Mouse (Mus musculus): ENCODE measurements at regions not wholly inside any gene's neighbourhood (a gene's known extent, or its start where the extent isn't known, plus 50 kb on each side); places are given as distances from the start of the nearest gene placed in this dataset.

DNA sequence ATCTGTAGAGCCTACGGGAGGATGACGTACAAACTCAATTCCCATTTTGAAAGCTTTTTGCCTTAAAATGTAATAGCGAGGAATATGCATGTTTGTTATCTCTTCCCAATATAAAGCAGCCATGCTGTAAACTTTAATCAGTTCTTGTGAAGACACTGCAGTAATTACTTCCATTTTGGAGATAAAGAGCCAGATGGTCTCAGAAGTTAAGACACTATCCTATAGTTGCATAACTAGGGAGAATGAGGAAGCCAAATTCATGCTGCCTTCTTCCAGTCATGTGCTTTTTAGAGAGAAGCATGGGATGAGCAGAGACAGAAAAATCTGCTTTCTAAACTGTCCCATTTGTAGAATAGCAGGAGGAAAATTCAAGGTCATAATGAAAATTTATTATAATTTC lies 504.0 kb downstream of the Nuf2 start:
- no peak for ATAC-seq
- H3K4me3 ChIP-seq (replicated peaks; ENCODE audit: low read length), result no peak overlapping the region

DNA sequence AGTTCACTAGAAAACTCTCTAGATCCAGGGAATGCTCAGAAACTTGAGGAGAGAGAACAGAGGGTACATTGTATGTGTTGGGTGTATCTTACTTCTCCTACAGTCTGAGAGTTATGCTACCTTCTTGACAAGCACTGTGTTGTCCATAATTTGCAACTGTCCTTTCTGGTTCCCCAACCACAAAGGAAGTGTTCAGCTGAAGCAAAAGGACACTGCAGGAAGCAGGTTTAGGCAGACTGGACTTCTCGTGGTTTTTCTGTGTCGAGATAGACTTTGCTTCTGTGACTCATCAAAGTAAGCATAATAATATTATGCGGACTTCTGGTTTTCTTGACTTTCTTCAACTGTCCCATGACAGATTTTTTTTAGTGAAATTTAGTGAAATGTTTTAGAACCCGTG lies 506.7 kb downstream of the Nuf2 start:
- Histone ChIP-seq H3K9me3 (ENCODE audit: control insufficient read depth, low read length) (no peaks in the 10 kb centered on the region), H3K4me1 (replicated peaks; ENCODE audit: control insufficient read depth, insufficient read depth, low read length) (no peaks in the 10 kb centered on the region), H3K27me3 (replicated peaks; ENCODE audit: control insufficient read depth, insufficient read depth, low read length) (no peaks in the 10 kb centered on the region), H3K27ac (ENCODE audit: low read length) (no peak overlapping the region), H3K36me3 (ENCODE audit: control insufficient read depth, insufficient read depth) (no peaks in the 10 kb centered on the region), H3K4me2 (ENCODE audit: low read length) (no peak overlapping the region), H3K4me3 (replicated peaks; ENCODE audit: low read length) (no peak overlapping the region), H3K9ac (replicated peaks; ENCODE audit: low read depth, low read length) (no peak overlapping the region)
- 89% methylated on average over 4 of the region's 4 CpGs for WGBS
- ATAC-seq, result no peak

More for the DNA sequence above, 504.0 kb downstream of the Nuf2 start:
- Histone ChIP-seq H3K36me3 (ENCODE audit: control insufficient read depth, insufficient read depth) (no peaks in the 10 kb centered on the region), H3K4me2 (ENCODE audit: low read length) (no peak overlapping the region), H3K27me3 (replicated peaks; ENCODE audit: control insufficient read depth, insufficient read depth, low read length) (no peaks in the 10 kb centered on the region), H3K9me3 (ENCODE audit: control insufficient read depth, low read length) (no peaks in the 10 kb centered on the region), H3K27ac (ENCODE audit: low read length) (no peak overlapping the region), H3K9ac (replicated peaks; ENCODE audit: low read depth, low read length) (no peak overlapping the region), H3K4me1 (replicated peaks; ENCODE audit: control insufficient read depth, insufficient read depth, low read length) (no peaks in the 10 kb centered on the region)
- WGBS, result 91% methylated on average over 3 of the region's 3 CpGs

DNA sequence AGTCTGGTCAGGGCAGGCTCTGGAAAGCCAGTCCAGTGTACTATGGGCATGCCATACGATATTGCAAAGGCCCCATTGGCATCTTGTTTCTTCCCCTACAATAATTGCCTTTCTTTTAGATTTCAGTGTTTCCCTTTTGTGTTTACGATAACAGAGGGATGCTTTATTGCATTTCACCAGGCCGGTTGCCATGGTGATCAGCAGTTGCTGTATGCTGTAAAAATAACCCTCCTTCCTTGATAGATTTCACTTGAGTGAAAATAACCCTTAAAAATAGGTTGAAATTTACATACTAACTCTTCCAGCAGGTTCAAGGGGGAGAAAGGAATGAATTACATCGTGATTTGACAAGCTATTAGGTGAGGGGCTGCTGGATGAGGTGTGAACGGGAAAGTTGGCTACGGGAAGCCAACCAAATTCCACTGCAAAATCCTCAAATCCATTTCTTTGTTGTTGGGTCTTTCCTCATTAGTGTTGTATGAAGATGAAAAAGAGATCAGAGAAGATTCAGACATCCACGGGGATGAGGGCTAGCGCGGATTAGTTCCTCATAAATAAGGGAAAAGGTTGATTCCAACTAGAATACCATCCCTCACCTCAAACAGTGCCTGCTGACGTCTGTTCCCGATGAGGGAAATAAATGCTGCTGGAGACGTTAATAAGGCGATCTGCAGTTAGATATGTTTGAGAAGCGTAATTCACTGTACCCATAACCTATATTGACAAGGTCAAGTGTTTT lies 539.6 kb downstream of the Nuf2 start:
- H3K36me3 ChIP-seq (ENCODE audit: control insufficient read depth, insufficient read depth), result no peaks in the 10 kb centered on the region
- peak overlapping the region; percentile 84 for H3K27ac ChIP-seq (ENCODE audit: low read length)
- no peak overlapping the region for H3K9ac ChIP-seq (replicated peaks; ENCODE audit: low read depth, low read length)
- H3K27me3 ChIP-seq (replicated peaks; ENCODE audit: control insufficient read depth, insufficient read depth, low read length), result no peaks in the 10 kb centered on the region
- no peak overlapping the region for H3K4me2 ChIP-seq (ENCODE audit: low read length)
- WGBS, result 38% methylated on average over 14 of the region's 14 CpGs
- ATAC-seq, result peak; percentile 86
- no peak overlapping the region for H3K4me3 ChIP-seq (replicated peaks; ENCODE audit: low read length)
- H3K4me1 ChIP-seq (replicated peaks; ENCODE audit: control insufficient read depth, insufficient read depth, low read length), result peaks cover 10% of the 10 kb centered on the region
- no peaks in the 10 kb centered on the region for H3K9me3 ChIP-seq (ENCODE audit: control insufficient read depth, low read length)

DNA sequence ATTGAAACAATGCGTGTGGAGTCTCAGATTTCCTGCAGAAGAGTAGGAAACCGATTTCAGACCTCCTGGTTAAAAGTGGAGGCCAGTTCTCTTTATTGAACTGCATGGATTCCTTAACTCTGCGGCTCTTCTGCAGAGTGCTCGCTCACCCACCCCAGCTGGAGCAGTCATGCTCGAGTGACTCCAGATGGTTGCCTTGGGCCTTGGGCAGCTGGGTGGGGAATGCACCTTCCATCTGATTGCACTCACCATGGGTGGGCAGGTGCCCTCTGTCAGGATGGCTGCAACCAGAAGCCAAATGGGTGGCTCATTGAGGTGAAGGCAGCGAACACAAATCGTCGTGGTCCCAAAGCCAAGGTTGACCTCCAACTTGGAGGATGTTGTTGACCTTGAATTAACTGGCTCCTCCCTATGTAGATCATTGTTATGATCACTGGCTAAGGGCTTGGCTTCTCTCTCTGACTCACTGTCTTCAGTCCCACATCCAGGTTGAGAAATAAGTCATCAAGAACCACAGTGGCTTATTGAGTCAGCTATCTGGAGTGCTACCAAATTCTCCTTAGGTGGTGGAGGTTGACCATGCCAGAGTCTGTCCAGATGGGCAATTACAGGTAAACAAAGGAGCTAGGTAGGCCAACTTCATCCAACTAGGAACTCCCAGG lies 543.1 kb upstream of the Pbx1 start:
- H3K4me1 ChIP-seq (replicated peaks; ENCODE audit: control insufficient read depth, insufficient read depth, low read length), result no peaks in the 10 kb centered on the region
- no peak overlapping the region for H3K9ac ChIP-seq (replicated peaks; ENCODE audit: low read depth, low read length)
- H3K4me3 ChIP-seq (replicated peaks; ENCODE audit: low read length), result no peak overlapping the region
- no peaks in the 10 kb centered on the region for H3K9me3 ChIP-seq (ENCODE audit: control insufficient read depth, low read length)
- ATAC-seq, result no peak
- H3K4me2 ChIP-seq (ENCODE audit: low read length), result no peak overlapping the region
- no peaks in the 10 kb centered on the region for H3K36me3 ChIP-seq (ENCODE audit: control insufficient read depth, insufficient read depth)
- no peak overlapping the region for H3K27ac ChIP-seq (ENCODE audit: low read length)
- H3K27me3 ChIP-seq (replicated peaks; ENCODE audit: control insufficient read depth, insufficient read depth, low read length), result no peaks in the 10 kb centered on the region
- 90% methylated on average over 8 of the region's 8 CpGs for WGBS

DNA sequence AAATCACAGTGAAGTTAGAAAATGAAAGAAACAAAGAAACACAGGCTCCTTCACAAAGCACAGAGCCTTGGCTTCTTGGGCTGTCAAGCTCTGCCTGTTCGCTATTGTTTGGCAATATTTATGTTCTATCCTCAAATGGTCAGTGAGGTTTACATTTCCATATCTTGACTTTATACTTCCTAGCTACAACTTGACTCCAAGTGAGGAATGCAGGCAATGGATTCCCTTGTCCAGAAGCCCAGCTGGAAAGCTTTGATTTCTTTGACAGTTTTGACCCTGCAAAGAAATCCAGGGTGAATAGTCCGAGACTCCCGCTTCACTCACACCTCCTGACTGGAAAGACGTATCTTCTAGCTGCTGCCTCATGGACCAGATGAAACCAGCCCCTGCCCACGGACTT lies 537.3 kb upstream of the Pbx1 start:
- H3K27ac ChIP-seq (ENCODE audit: low read length), result no peak overlapping the region
- 59% methylated on average over 5 of the region's 5 CpGs for whole genome bisulfite sequencing
- no peaks in the 10 kb centered on the region for H3K9me3 ChIP-seq (ENCODE audit: control insufficient read depth, low read length)
- H3K4me1 ChIP-seq (replicated peaks; ENCODE audit: control insufficient read depth, insufficient read depth, low read length), result 0 out of 2 replicates have a peak, but pooled peaks cover 2% of the 10 kb centered on the region
- no peaks in the 10 kb centered on the region for H3K36me3 ChIP-seq (ENCODE audit: control insufficient read depth, insufficient read depth)
- H3K9ac ChIP-seq (replicated peaks; ENCODE audit: low read depth, low read length), result no peak overlapping the region
- no peak overlapping the region for H3K4me2 ChIP-seq (ENCODE audit: low read length)
- no peak overlapping the region for H3K4me3 ChIP-seq (replicated peaks; ENCODE audit: low read length)
- H3K27me3 ChIP-seq (replicated peaks; ENCODE audit: control insufficient read depth, insufficient read depth, low read length), result no peaks in the 10 kb centered on the region
- no peak for ATAC-seq

DNA sequence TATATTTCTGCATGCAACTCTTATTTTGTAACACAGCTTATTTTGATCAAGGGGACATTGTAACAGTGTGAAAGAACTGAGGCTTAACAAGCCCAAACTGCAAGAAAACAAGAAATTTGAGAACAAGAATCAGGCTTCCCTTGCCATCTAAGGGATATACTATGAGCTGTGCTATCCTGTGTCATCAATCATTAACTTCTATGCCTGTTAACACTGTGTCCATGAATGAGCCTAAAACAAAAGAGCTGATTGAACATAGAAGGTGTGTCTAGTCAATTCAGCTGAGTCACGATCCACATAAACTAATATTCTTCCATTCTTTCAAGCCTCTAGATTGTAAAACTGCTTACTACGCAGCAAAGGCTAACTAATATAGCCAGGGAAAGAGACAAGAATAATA lies 535.3 kb upstream of the Pbx1 start:
- WGBS, result 82% methylated on average over 2 of the region's 2 CpGs
- Histone ChIP-seq H3K4me2 (ENCODE audit: low read length) (no peak overlapping the region), H3K36me3 (ENCODE audit: control insufficient read depth, insufficient read depth) (no peaks in the 10 kb centered on the region), H3K27me3 (replicated peaks; ENCODE audit: control insufficient read depth, insufficient read depth, low read length) (no peaks in the 10 kb centered on the region), H3K9me3 (ENCODE audit: control insufficient read depth, low read length) (no peaks in the 10 kb centered on the region), H3K4me1 (replicated peaks; ENCODE audit: control insufficient read depth, insufficient read depth, low read length) (0 out of 2 replicates have a peak, but pooled peaks cover 2% of the 10 kb centered on the region), H3K27ac (ENCODE audit: low read length) (no peak overlapping the region), H3K9ac (replicated peaks; ENCODE audit: low read depth, low read length) (no peak overlapping the region), H3K4me3 (replicated peaks; ENCODE audit: low read length) (no peak overlapping the region)
- ATAC-seq, result no peak

DNA sequence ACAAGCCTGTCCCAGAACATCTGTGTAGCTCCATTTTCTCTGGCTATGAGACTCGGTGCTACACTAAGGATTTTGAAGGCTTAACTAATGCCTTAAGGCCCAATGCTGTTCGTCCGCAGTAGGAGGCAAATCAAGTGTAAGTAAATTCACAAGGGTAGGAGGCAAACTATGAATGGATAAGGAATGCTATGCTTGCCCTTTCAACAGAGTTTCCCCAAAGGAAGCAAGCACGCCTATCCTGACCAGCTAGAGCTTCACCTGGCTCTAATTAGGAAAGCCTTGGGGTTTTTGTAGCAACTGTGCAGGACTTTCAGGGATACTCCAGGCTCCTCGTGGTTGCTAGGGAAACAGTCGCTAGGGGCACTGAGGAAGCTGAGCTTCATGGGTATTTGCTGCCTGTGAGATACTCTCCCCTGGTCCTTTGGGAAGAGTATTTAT lies 532.4 kb upstream of the Pbx1 start:
- no peaks in the 10 kb centered on the region for H3K27me3 ChIP-seq (replicated peaks; ENCODE audit: control insufficient read depth, insufficient read depth, low read length)
- H3K4me2 ChIP-seq (ENCODE audit: low read length), result no peak overlapping the region
- H3K36me3 ChIP-seq (ENCODE audit: control insufficient read depth, insufficient read depth), result no peaks in the 10 kb centered on the region
- no peak overlapping the region for H3K9ac ChIP-seq (replicated peaks; ENCODE audit: low read depth, low read length)
- 12% methylated on average over 6 of the region's 6 CpGs for WGBS
- H3K4me3 ChIP-seq (replicated peaks; ENCODE audit: low read length), result no peak overlapping the region
- no peaks in the 10 kb centered on the region for H3K9me3 ChIP-seq (ENCODE audit: control insufficient read depth, low read length)
- peak; percentile 54; the same call in 1 of the 2 replicates for ATAC-seq
- no peak overlapping the region for H3K27ac ChIP-seq (ENCODE audit: low read length)
- H3K4me1 ChIP-seq (replicated peaks; ENCODE audit: control insufficient read depth, insufficient read depth, low read length), result 0 out of 2 replicates have a peak, but pooled peaks cover 2% of the 10 kb centered on the region

DNA sequence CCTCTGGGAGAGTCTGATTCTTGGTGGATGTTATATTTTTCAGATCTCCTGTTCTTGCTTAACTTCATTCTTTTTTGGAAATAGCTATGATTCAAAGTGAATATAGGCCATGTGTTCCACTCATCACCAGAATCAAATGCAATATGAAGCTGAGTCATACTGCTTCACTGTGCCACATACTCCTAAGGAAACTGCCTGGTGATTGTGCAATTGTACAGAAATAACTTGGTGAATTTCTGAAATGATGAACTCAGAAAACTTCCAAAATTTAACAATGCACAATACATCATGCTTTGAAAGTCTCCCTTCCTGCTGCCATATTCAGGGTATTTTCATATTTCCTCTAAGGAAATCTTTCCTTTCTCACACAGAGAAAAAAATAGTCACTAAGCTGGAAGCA lies 518.9 kb upstream of the Pbx1 start:
- Histone ChIP-seq H3K4me2 (ENCODE audit: low read length) (no peak overlapping the region), H3K36me3 (ENCODE audit: control insufficient read depth, insufficient read depth) (no peaks in the 10 kb centered on the region), H3K4me3 (replicated peaks; ENCODE audit: low read length) (no peak overlapping the region), H3K9ac (replicated peaks; ENCODE audit: low read depth, low read length) (no peak overlapping the region), H3K27ac (ENCODE audit: low read length) (no peak overlapping the region), H3K9me3 (ENCODE audit: control insufficient read depth, low read length) (no peaks in the 10 kb centered on the region; the same call in 1 of the 2 replicates), H3K4me1 (replicated peaks; ENCODE audit: control insufficient read depth, insufficient read depth, low read length) (no peaks in the 10 kb centered on the region), H3K27me3 (replicated peaks; ENCODE audit: control insufficient read depth, insufficient read depth, low read length) (no peaks in the 10 kb centered on the region)
- ATAC-seq, result no peak

DNA sequence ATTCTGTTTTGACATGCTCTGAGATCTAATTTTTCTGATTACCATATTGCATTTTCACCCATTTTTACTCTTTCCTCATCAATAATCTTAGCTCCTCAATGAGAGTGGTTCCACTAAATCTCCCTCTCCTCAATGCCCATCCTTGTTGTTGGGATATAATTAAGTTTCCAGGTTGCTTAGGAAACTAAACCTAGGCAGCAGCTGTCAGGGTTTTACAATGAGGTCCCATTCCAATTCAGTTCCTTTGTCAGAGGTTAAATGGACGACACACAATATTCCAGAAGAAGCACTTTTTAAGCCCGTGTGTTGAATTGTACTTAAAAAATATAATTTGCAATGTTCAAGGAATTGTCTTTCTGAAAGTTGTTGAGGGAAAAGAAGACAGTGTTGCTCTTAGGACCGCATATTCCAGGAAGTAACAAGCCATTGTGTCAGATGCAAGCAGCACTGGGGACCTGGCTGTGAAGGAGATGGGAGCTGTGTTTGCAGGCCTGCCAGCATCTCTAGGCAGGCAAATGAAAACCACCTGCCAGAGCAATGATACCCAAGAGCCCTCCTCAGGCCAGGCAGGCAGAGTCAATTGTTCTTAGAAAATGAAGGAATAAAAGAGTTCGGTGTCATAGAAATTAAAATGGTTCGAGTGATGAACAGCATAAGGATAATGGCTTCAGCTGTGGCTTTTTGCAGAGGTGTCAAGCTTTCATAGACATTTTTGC lies 492.2 kb upstream of the Pbx1 start:
- H3K9me3 ChIP-seq (ENCODE audit: control insufficient read depth, low read length), result no peaks in the 10 kb centered on the region
- no peak overlapping the region for H3K4me3 ChIP-seq (replicated peaks; ENCODE audit: low read length)
- 26% methylated on average over 5 of the region's 5 CpGs for WGBS
- no peak overlapping the region for H3K9ac ChIP-seq (replicated peaks; ENCODE audit: low read depth, low read length)
- no peak for ATAC-seq
- H3K36me3 ChIP-seq (ENCODE audit: control insufficient read depth, insufficient read depth), result no peaks in the 10 kb centered on the region
- no peaks in the 10 kb centered on the region for H3K27me3 ChIP-seq (replicated peaks; ENCODE audit: control insufficient read depth, insufficient read depth, low read length)
- H3K4me2 ChIP-seq (ENCODE audit: low read length), result no peak overlapping the region
- H3K4me1 ChIP-seq (replicated peaks; ENCODE audit: control insufficient read depth, insufficient read depth, low read length), result no peaks in the 10 kb centered on the region
- H3K27ac ChIP-seq (ENCODE audit: low read length), result no peak overlapping the region

Data from forebrain, embryonic 16.5 days (tissue).